Mouse (Mus musculus) liver, embryonic 14.5 days (tissue): ENCODE data around the gene Crls1. TPM values are rescaled to one million over a fixed set of nuclear protein-coding genes. Genes with fewer than 3 reads are reported as not detected.

ENCODE experiments used
- ATAC-seq: fragments of 200-750 bp; cut with Nextera tagmentation; 2 replicates; pipeline ENCODE4 v1.8.0; 2017; ENCODE audit warnings: moderate number of reproducible peaks, mild to moderate bottlenecking, moderate library complexity; ENCODE audit not compliant: insufficient read depth
- DNase-seq, 3 experiments: peaks; one replicate each; pipeline ENCODE4 v3.0.0-alpha.2; 2012 to 2013; ENCODE audit warnings: low read depth in 3 of 3, low spot score in 3 of 3
- H3K27ac ChIP-seq: fragments of 300-500 bp; sonication (generic); 2 replicates; pipeline ENCODE4 v1.5.1; 2014; ENCODE audit warnings: moderate library complexity, mild to moderate bottlenecking, control low read depth, inconsistent platforms
- H3K27me3 ChIP-seq: fragments of 300-500 bp; sonication (generic); 2 replicates; pipeline ENCODE4 v1.6.1; 2014; ENCODE audit warnings: mild to moderate bottlenecking, low read length, moderate library complexity; ENCODE audit not compliant: control insufficient read depth, insufficient read depth
- H3K36me3 ChIP-seq: fragments of 300-500 bp; sonication (generic); replicated peaks from 2 replicates; pipeline ENCODE4 v1.6.1; 2014; ENCODE audit warnings: low read depth; ENCODE audit not compliant: control insufficient read depth, insufficient read depth
- H3K4me1 ChIP-seq, 2 experiments: fragments of 200-500 bp in 1 of 2; fragments of 300-500 bp in 1 of 2; sonication (generic) in 1 of 2; replicated peaks; 2 replicates each; pipeline ENCODE4 v1.6.1; 2012 to 2014; ENCODE audit warnings: antibody characterized with exemption in 1 of 2, inconsistent platforms in 1 of 2, low read length in 1 of 2; ENCODE audit not compliant: control insufficient read depth in 2 of 2, insufficient read depth in 2 of 2
- H3K4me2 ChIP-seq: fragments of 300-500 bp; sonication (generic); 2 replicates; pipeline ENCODE4 v1.6.1; 2014; ENCODE audit warnings: low read depth, mild to moderate bottlenecking, control low read depth, moderate library complexity
- H3K4me3 ChIP-seq, 2 experiments: fragments of 200-500 bp in 1 of 2; fragments of 300-500 bp in 1 of 2; sonication (generic) in 1 of 2; 2 replicates each; pipeline ENCODE4 v1.5.1; 2012 to 2014; ENCODE audit warnings: low read depth in 2 of 2, low read length in 2 of 2, mild to moderate bottlenecking in 2 of 2, control low read depth in 1 of 2, inconsistent platforms in 1 of 2, moderate library complexity in 1 of 2; ENCODE audit not compliant: insufficient read depth in 1 of 2
- H3K9ac ChIP-seq: fragments of 300-500 bp; sonication (generic); replicated peaks from 2 replicates; pipeline ENCODE4 v1.6.1; 2014; ENCODE audit warnings: mild to moderate bottlenecking, control low read depth, moderate library complexity
- H3K9me3 ChIP-seq: fragments of 300-500 bp; sonication (generic); 2 replicates; pipeline ENCODE4 v1.6.1; 2016; ENCODE audit warnings: low read length, mixed read lengths; ENCODE audit not compliant: control insufficient read depth
- CTCF ChIP-seq: IDR thresholded peaks from 2 replicates; pipeline ENCODE4 v1.5.1; 2016; ENCODE audit warnings: antibody characterized with exemption, low read depth, control low read depth
- EP300 ChIP-seq: IDR thresholded peaks from 2 replicates; pipeline ENCODE4 v1.6.1; 2016; ENCODE audit warnings: antibody characterized with exemption, low read depth
- WGBS: fragments of 180-500 bp; shearing (Covaris S2); extraction: QIAGEN DNeasy Blood & Tissue Kit; methylation state at CpG from one replicate; pipeline ENCODE4 v1.1.7; 2014; ENCODE audit not compliant: insufficient replicate concordance; 5-methylcytosine and 5-hydroxymethylcytosine counted together
- polyA plus RNA-seq, 2 experiments: library from polyadenylated mRNA; depleted of rRNA in 1 of 2; stranded (reverse) in 1 of 2; unstranded in 1 of 2; fragments of >200 nt; fragmentation: Nextera tagmentation in 1 of 2; extraction: Ambion mirVana in 1 of 2; gene quantifications; 2 replicates each; pipeline versions ENCODE4 v1.2.1 to v1.2.3; 2012 to 2014

The Crls1 gene
- polyA plus RNA-seq, 2 experiments = 9.0 to 10.1 TPM

DNA sequence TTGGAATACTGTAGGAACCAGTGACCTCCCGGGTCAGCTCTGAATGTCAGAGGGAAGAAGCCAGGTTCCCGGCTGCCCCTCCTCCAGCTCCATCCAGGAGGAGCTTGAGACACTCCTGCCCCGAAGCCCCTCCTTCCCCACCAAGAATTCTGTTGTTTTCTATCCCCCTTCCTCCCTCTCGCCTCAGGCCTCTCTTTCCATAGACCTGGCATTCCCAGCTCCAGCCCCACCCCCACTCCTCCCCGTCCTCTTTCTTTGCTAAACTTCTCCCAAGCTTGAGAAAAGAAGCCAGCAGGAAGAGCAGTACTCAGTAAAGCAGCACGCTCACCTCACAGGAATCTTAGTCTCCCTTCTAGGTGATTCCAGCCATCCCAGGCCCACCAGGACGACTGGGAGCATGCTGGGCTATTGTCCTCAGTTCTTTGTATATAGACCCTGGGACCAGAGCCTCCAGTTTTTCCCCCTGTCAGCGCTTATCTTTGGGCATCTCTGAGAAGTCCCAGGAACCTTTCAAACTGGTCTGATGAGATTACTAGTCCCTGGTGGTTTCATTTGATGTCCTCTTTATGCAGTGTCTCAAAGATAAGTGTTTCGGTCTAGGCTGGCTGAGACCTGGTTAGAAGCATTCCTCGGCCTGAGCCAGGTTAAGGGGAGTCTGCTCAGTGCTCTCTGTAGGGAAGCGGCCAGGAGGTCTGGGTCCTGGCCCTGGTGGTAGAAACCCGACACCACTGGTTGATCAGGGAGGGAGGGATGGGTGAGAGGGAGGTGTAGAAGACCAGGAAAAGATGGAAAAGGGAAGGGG lies 34.6 kb downstream of the Crls1 start, which contains the start of gene Lrrn4:
Lrrn4 (minus strand) TSS at position 48 of the 802 bp plus-strand sequence.
- Histone ChIP-seq H3K4me3 (peak within 1 kb of the TSS in 1 of 2 experiments; percentile 23; a peak in 2 of 4 replicates), H3K27ac (no peak within 1 kb of the TSS), H3K4me2 (peak within 1 kb of the TSS; percentile 53), H3K9me3 (no peaks in the 10 kb centered on the region), H3K27me3 (peaks cover 27% of the 10 kb centered on the region), H3K4me1 (no peaks in the 10 kb centered on the region), H3K9ac (no peak within 1 kb of the TSS), H3K36me3 (no peaks in the 10 kb centered on the region)
- no peak for ATAC-seq
- no peak for DNase-seq
- TF ChIP-seq CTCF (no peak), EP300 (no peak)
- 13% methylated on average over 12 of the region's 12 CpGs for WGBS

DNA sequence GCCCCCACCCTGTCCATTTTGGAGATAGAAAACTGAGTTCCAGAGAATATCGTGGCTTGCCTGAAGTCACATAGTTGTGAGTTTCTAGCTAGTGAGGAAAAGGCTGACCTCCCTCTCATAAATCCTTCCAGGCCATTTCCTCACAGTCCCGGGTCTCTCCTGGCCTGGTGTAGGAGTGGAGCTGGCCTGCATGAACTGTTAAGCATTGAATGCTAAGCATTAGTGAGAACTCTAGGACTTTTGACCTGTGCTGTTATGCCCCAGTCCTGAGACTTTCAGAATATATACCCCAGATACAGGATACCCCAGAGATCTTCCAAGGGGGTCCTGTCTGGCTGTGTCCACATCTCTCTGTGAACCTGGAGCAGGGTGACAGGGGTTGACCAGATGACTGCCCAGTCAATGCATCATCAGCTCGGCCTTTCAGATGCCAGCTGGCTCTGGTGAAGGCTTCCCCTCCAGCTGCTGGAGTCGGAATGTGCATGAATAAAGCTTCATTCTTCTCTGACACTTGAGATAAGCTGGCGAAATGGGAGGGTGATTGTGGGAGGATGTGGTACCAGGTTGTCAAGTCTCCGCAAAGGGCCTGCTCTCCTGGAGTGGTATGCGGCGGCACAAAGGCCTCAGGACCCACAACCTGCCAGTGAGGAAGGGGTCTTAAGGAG lies 38.0 kb downstream of the Crls1 start:
- Histone ChIP-seq H3K9ac (no peak overlapping the region), H3K27ac (no peak overlapping the region), H3K36me3 (no peaks in the 10 kb centered on the region), H3K4me2 (no peak overlapping the region), H3K9me3 (no peaks in the 10 kb centered on the region), H3K4me1 (no peaks in the 10 kb centered on the region), H3K4me3 (no peak overlapping the region), H3K27me3 (peaks cover 13% of the 10 kb centered on the region)
- DNase-seq (no peak), ATAC-seq (no peak)
- 49% methylated on average over 8 of the region's 8 CpGs for WGBS
- TF ChIP-seq CTCF (no peak), EP300 (no peak)

DNA sequence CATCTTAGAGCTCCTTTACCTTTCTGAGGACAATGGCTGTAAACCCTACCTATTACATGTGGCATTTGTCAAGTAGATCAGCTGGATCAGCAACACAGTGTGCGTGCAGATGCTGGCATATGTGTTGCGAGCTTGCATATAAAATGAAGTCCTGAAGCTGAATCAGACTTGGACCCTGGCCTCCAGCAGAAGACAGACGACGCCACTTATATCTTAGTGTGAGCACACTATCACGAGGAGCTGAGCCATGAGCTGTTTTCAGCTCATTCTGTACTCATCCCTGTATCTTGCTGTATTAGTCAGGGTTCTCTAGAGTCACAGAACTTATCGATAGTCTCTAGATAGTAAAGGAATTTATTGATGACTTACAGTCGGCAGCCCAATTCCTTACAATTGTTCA lies 38.8 kb downstream of the Crls1 start:
- TF ChIP-seq CTCF = no peak
- no peak for TF ChIP-seq EP300
- WGBS = 71% methylated on average over 7 of the region's 7 CpGs
- H3K27ac ChIP-seq = no peak overlapping the region
- H3K27me3 ChIP-seq = peaks cover 5% of the 10 kb centered on the region; the same call in 1 of the 2 replicates
- H3K4me1 ChIP-seq = no peaks in the 10 kb centered on the region
- H3K9ac ChIP-seq = no peak overlapping the region
- ATAC-seq (no peak), DNase-seq (no peak)
- H3K4me3 ChIP-seq = no peak overlapping the region
- H3K36me3 ChIP-seq = no peaks in the 10 kb centered on the region
- H3K9me3 ChIP-seq = no peaks in the 10 kb centered on the region
- H3K4me2 ChIP-seq = no peak overlapping the region

DNA sequence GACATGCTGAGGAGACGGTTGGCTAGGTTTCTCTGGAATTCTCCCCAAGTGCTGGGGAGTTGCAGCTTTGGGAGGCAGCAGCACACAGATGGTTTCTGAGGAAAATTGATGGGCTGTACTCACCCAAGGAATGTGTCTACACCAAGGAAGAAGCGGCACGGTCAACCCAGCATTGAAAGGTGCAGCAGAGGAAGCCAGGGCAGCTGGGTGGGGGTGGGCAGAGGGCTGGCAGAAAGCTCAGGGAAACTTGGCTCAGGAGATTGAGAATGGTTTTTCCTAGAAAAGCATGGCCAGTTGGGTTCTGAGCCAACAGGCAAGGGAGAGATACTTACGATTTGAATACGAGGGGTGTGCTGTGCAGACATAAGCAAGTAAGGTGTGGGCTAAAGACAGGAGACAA lies 47.4 kb downstream of the Crls1 start:
- DNase-seq = no peak
- no peak for ATAC-seq

DNA sequence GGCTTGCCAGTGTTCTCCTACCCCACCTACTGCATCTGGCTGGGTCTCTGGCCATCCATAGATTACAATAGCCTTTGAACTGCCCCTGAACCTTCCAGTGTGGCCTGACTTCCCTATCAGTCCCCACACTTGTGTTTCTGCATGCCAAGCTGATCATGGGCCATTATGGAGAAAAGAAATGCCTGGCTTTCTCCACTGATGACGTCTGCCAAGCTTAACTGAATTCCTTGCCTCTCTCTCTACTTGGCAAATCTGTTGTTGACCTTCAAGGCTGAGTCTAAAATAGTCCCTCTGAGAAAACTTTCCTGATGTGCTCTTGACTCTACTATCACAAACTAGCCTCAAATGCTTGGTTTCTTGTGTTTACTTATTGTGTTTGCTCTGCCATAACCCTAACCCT lies 51.7 kb downstream of the Crls1 start:
- Histone ChIP-seq H3K36me3 (no peaks in the 10 kb centered on the region), H3K4me3 (no peak overlapping the region), H3K4me1 (no peaks in the 10 kb centered on the region), H3K27me3 (no peaks in the 10 kb centered on the region; the same call in 1 of the 2 replicates), H3K9me3 (no peaks in the 10 kb centered on the region), H3K4me2 (no peak overlapping the region), H3K9ac (no peak overlapping the region), H3K27ac (no peak overlapping the region)
- DNase-seq = no peak
- TF ChIP-seq CTCF = no peak
- 31% methylated on average over 1 of the region's 1 CpGs for WGBS
- no peak for ATAC-seq

More for the DNA sequence above, 47.4 kb downstream of the Crls1 start:
- H3K9me3 ChIP-seq = no peaks in the 10 kb centered on the region
- 69% methylated on average over 5 of the region's 5 CpGs for WGBS
- H3K4me2 ChIP-seq = no peak overlapping the region
- H3K4me1 ChIP-seq = no peaks in the 10 kb centered on the region
- no peak overlapping the region for H3K27ac ChIP-seq
- no peaks in the 10 kb centered on the region for H3K36me3 ChIP-seq
- no peaks in the 10 kb centered on the region for H3K27me3 ChIP-seq
- H3K4me3 ChIP-seq = no peak overlapping the region
- TF ChIP-seq CTCF = no peak
- TF ChIP-seq EP300 = no peak
- H3K9ac ChIP-seq = no peak overlapping the region
